Mouse (Mus musculus) bone marrow macrophage, adult 2 months (primary cell): ENCODE results near the gene Cntn6.

Experiments
- CTCF ChIP-seq: IDR thresholded peaks from 2 replicates; pipeline ENCODE4 v1.5.1; 2012; ENCODE audit warnings: low read depth, mild to moderate bottlenecking, low read length, moderate library complexity
- POLR2A ChIP-seq: IDR thresholded peaks from 2 replicates; pipeline ENCODE4 v1.6.1; 2012; ENCODE audit warnings: mild to moderate bottlenecking, low read depth, low read length, borderline replicate concordance

GRCm38 (mm10) chr6:104885829-104886228 is 393.2 kb downstream of the Cntn6 start:
- TF ChIP-seq CTCF (no peak), POLR2A (no peak)
